Mouse (Mus musculus): ENCODE data around the gene Rbm11.
A peak's percentile ranks its signal among the peaks of the same experiment; 100 is the strongest.

The Rbm11 gene

DNA sequence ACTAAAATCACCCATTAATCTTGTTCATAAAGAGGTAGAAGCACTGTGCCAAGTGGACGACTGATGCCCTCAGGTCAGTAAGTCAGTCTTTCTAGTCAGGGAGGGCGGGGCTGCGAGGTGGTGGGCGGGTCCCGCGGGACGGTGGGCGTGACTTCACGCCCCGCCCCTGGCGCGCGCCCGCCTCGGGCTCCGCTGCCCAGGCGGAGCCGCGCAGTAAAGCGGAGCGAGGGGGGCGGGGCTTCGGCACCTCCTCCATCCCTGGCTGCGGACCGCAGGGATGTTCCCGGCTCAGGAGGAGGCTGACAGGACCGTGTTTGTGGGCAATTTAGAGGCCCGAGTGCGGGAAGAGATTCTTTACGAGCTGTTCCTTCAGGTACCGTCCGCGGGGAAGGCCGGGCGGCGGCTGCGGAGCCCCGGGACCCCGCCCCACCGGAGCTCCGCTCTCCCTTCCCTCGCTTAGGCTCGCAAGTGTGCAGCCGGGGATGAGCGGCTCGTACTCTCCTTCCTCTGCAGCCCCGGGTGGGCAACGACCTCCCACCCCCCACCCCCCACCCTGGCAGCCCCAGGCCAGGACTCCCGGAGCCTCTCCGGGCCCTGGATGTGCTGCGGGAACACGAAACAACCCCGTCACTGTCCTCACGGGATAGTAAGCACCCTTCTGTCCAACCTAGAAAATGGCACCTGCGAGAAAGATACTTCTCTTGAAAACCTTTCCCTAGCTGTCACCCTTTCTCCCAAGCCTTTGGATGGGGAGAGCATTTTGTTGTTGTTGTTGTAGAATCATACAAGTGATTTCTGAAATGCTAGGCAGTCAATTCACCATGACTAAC, at the start of gene Rbm11:
Rbm11 (plus strand) TSS at position 174 of the 830 bp plus-strand sequence.
- DNase-seq (ENCODE audit: low spot score in 2 of 2), result peak; percentile 53 to 82

DNA sequence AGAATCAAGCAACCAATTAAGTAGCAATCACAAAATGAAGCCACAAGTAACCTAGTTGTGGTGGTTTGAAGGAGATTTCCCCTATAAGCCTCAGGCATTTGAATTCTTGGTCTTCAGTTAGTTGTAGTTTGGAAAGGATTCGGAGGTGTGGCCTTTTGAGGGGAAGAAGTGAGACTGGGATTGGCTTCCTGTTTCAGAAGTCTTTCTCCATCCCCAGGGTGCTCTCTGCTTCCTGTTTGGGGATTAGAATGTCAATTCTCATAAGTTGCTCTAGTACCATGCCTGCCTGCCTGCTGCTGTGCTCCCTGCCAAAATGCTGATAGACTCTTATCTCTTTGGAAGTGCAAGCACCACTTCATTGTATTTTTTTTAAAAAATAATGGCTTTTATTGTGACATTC, 47.3 kb upstream of the Rbm11 start:
- no peak for DNase-seq (ENCODE audit: low spot score in 2 of 2)

DNA sequence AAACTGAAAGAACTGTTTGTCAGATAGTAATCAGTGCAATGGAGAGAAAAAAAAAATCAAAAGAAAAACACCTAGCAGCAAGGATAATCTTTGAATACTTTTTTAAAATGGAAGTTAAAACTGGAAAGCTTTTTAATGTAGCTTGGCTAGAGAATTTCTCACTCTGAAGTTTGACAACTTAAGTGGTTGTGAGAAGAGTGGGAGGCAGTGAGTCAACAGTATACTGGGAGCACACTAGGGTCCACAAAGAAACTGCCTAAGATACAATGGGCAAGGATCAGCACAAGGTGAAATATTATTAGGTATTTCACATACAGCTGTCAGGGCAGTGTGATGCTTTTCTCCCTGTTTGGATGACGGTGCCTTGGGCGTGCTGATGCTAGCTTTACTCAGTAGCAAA, 29.7 kb upstream of the Rbm11 start:
- no peak for DNase-seq (ENCODE audit: low spot score in 2 of 2)

DNA sequence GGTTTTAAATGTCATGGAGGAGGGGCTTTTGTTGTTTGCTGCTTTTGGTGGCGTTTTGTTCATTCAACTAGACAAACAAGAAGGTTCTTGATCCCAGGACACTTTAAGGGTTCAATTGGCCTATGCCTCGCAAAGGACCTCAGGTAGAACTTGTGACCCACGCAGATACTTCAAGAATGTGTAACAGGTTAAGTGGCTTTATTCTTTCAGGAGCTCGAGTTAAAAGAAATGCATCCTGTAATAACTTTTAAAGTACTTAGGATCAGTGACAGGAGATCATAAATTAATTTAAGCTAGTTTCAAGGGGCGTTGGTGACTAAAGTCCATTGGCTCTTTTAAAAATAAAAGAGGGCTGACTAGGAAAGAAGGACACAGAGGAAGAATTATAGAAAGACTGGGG, 10.4 kb upstream of the Rbm11 start:
- DNase-seq (ENCODE audit: low spot score in 2 of 2), result no peak

DNA sequence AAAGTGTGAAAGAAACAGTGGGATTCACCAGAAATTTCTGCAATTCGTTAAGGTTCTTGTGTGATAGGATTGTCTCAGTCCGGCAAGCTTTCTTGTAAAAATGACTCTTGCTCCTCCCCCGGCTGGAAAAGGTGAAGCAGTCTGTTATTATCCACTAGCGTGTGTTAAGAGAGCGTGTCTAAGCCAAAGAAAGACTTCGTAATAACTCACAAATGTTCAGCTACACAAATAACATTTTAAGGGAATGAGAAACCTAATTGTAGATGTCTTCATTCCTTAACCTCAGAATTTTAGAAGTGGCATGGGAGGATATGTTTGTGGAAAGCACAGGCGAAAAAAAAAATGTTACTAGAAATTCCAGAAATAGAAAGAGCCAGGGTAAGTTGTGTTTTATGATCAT, 6.7 kb upstream of the Rbm11 start, which contains the start of gene Lipi:
Lipi (minus strand) TSS at position 101 of the 400 bp plus-strand sequence.
- no peak for DNase-seq (ENCODE audit: low spot score in 2 of 2)

DNA sequence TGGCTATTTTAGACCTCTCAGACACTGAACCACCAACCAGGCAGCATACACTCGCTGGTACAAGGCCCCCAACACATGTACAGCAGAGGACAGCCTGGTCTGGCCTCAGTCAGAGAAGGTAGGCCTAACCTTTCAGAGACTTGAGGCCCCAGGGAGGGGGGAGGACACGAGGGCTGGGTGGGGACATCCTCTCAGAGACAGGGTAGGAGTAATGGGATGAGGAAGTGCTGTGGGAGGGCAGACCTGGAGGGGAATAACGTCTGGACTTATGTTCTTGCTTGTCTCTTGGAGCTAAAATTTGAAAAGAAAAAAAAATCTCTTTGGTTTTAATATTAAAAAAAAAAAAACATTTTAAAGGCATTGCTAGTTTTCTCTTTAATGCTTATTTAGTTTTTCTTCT, 6.2 kb upstream of the Rbm11 start:
- DNase-seq (ENCODE audit: low spot score in 2 of 2), result no peak

DNA sequence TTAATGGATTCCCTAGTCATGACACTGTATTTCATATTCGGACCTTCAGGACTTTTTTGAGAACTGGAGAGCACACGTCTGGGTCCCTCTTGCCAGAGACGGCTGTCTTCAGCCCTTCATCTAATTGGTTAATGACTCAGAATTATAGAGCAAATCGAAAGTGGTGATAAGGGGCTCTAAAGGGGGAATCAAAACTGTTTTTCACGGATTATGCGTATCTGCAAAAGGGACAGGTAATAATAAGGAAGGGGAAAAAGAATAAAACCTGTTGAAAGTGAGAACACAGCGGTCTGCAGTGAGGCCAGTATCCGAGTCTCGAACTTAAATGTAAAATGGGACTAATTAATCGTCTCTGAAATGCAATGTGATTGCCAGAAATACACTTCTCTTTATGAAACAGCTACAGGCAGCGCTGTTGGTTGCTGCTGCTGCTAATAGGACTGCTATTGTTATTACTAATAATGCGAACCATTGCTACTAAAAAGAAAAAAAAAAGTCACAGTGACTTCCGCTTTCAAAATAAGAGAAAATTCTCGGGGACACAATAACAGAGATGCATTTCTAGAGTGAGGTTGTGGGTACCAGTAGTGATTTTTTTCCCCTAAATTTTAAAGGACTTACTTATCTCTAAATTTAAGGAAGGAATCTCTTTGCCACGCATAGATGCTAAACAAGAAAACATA, 998 bp downstream of the Rbm11 start:
- DNase-seq (ENCODE audit: low spot score in 2 of 2), result no peak

DNA sequence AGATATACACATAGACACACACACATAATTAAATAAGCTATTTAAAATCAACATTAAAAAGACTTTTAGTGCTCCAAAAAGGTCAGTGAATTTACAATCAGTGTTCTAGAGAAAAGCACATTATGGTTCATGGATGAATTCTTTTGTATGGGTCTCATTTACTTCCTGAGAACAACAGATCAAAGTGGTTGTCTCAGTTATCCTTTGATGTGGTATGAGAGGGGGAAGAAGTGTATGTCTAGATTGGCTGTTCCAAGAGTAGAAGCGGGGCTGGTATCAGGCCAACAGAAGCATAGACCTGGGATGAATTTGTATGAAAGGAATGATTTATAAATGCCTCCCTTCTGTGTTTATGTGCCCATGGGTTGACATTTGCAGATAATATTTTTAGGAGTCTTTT, 13.8 kb downstream of the Rbm11 start:
- no peak for DNase-seq (ENCODE audit: low spot score in 2 of 2)

DNA sequence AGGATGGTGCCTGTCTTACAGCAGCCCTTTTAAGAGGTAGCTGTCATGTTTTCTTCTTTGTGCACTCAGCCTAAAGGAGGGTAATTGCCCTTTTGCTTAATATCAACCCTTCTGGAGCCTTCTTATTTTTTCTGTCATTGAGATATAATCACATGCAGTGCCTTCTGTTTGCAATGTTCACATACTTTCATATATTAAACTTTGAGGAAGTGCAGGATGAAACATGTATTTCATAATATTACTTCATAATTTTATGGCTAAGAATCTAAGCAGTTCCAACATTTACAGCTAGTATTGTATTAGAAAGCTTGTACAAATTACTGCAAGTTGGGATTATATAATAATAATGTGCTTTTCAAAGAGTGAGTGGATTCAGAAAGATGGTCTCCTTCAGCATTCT, 19.9 kb downstream of the Rbm11 start:
- DNase-seq (ENCODE audit: low spot score in 2 of 2), result no peak

DNA sequence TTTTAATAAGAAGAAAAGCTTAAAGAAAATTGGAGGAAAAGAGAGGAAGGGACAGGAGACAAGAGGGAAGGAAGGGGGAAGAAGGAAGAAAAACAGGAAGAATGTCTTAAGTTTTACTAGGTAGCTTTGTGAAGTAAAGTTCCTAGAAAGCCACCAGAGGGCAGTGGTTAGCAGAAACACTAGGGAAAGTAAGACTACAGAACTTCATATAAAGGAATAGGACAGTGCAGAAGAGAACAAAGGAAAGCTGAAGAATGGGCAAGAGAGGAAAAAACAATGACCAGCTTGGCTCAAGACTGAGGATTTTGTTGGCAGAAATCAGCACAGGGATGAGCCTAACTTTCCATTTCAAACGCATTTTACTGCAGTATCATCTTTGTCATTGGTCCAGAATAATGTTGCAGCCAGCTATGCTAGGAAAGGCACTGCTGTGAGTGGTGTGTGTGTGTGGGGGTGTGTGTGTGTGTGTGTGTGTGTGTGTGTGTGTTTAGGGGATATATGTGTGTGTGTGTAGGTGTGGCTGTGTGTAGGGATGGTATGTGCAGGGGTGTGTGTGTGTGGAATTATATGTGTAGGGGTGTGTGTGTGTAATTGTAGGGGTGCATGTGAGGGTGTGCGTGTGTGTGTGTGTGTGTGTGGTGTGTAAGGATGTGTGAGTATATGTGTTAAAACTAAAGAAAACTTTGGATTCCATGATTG, 25.2 kb downstream of the Rbm11 start:
- DNase-seq (ENCODE audit: low spot score in 2 of 2), result peak in 1 of 2 experiments; percentile 27

DNA sequence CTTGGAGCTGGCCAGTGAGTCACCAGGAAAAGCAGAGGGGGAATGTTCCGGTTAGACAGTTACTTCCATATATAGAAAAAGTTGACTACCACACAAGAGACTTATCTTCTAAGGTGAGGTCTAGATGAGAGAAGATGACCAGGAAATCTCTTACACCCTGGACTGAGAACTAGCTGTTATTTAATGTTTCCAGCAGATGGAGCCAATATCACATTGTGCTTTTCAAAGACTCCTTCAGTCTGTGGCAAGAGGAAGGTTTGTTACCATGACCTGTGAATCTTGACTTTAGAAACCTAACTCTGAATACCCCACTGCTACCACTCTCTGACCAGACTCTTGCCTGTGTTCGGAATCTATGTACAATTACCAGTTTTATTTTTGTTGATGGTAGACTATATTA, 35.2 kb downstream of the Rbm11 start:
- no peak for DNase-seq (ENCODE audit: low spot score in 2 of 2)

All from spleen, postnatal 10 days (tissue).